Mouse (Mus musculus) liver, postnatal 0 days (tissue): ENCODE results near the gene Prex1. TPM values are rescaled to one million over a fixed set of nuclear protein-coding genes. Genes with fewer than 3 reads are reported as not detected.

Experiments used
- ATAC-seq: fragments of 200-750 bp; cut with Nextera tagmentation; 2 replicates; pipeline ENCODE4 v1.8.0; 2017; ENCODE audit warnings: mild to moderate bottlenecking, moderate library complexity
- DNase-seq: peaks from one replicate; pipeline ENCODE4 v3.0.0-alpha.2; 2016
- H3K27ac ChIP-seq: fragments of 300-500 bp; sonication (generic); 2 replicates; pipeline ENCODE4 v1.5.1; 2014; ENCODE audit warnings: antibody characterized with exemption, moderate library complexity, mild to moderate bottlenecking, low read depth
- H3K27me3 ChIP-seq: fragments of 300-500 bp; sonication (generic); 2 replicates; pipeline ENCODE4 v1.6.1; 2014; ENCODE audit warnings: low read length, control low read depth, mixed read lengths; ENCODE audit not compliant: insufficient read depth
- H3K36me3 ChIP-seq: fragments of 300-500 bp; sonication (generic); replicated peaks from 2 replicates; pipeline ENCODE4 v1.6.1; 2014; ENCODE audit warnings: mild to moderate bottlenecking, control low read depth, low read length, moderate library complexity, mixed read lengths; ENCODE audit not compliant: insufficient read depth
- H3K4me1 ChIP-seq: fragments of 300-500 bp; sonication (generic); 2 replicates; pipeline ENCODE4 v1.6.1; 2014; ENCODE audit warnings: antibody characterized with exemption, mild to moderate bottlenecking, control low read depth; ENCODE audit not compliant: insufficient read depth
- H3K4me2 ChIP-seq: fragments of 300-500 bp; sonication (generic); 2 replicates; pipeline ENCODE4 v1.6.1; 2014; ENCODE audit warnings: low read depth, mild to moderate bottlenecking, low read length, moderate library complexity, mixed read lengths
- H3K4me3 ChIP-seq: fragments of 300-500 bp; sonication (generic); 2 replicates; pipeline ENCODE4 v1.5.1; 2014; ENCODE audit warnings: low read depth, low read length
- H3K9ac ChIP-seq: fragments of 300-500 bp; sonication (generic); replicated peaks from 2 replicates; pipeline ENCODE4 v1.6.1; 2014; ENCODE audit warnings: mild to moderate bottlenecking, moderate library complexity
- H3K9me3 ChIP-seq: fragments of 300-500 bp; sonication (generic); 2 replicates; pipeline ENCODE4 v1.6.1; 2016; ENCODE audit warnings: mild to moderate bottlenecking, control low read depth, low read length, mixed read lengths
- CTCF ChIP-seq: sonication (generic); IDR thresholded peaks from 2 replicates; pipeline ENCODE4 v1.5.1; 2016; ENCODE audit warnings: antibody characterized with exemption, low read depth
- EP300 ChIP-seq: IDR thresholded peaks from 2 replicates; pipeline ENCODE4 v1.6.1; 2016; ENCODE audit warnings: antibody characterized with exemption, low read depth, mild to moderate bottlenecking
- WGBS: fragments of 180-500 bp; shearing (Covaris S2); extraction: QIAGEN DNeasy Blood & Tissue Kit; methylation state at CpG from one replicate; pipeline ENCODE4 v1.1.7; 2014; ENCODE audit not compliant: insufficient replicate concordance; 5-methylcytosine and 5-hydroxymethylcytosine counted together
- polyA plus RNA-seq: library from polyadenylated mRNA; unstranded; fragments of >200 nt; fragmentation: Nextera tagmentation; extraction: Ambion mirVana; gene quantifications from 2 replicates; pipeline ENCODE4 v1.2.1, GENCODE M21; 2015

Prex1 gene
- polyA plus RNA-seq, 1 experiment from 2014 or later, result 6.3 TPM

DNA sequence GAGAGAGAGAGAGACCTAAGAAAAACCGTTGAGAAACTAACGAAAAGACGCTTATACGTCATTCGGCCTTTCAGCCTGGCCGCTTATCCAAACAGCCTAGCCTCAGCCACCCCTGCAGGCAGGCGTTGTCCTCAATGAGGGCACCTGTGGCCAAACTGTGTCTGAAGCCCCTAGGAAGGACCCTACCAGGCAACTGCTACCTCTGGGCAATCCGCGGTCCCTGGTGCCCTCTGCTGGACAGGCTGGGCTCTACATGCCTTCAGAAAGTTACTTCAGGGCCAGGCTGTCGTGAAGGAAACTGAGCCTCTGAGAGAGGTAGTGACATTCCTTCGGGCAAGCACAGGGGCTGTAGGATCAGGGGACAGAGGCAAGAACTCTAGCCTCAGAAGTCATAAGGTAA lies 149.2 kb downstream of the Prex1 start:
- no peak for TF ChIP-seq EP300
- peak; percentile 98 for TF ChIP-seq CTCF
- 4% methylated on average over 11 of the region's 11 CpGs for WGBS

DNA sequence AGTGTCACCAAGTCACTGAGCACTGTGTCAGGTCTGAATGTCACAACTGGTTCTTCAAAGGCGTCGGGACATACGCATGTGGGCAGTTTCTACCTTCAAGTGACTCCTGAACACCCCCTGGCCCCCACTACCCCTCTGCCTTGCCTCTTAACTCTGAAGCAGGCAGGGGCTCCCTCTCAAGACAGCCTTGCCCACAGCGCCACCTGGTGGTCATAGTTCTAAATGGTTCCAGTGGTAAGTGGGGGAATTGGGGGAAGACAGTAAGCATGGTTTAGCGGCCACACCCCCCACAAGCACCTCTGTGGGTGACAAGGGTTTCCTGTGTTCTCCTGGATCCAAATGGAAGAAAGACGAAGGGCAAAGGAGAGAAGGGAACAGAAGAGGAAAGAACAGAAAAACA lies 149.7 kb downstream of the Prex1 start:
- ATAC-seq (peak; percentile 26; the same call in 1 of the 2 replicates), DNase-seq (peak; percentile 90)
- Histone ChIP-seq H3K27me3 (no peaks in the 10 kb centered on the region), H3K9ac (no peak overlapping the region), H3K9me3 (no peaks in the 10 kb centered on the region), H3K36me3 (peaks cover 11% of the 10 kb centered on the region; the same call in 1 of the 2 replicates), H3K4me1 (peaks cover 6% of the 10 kb centered on the region; the same call in 1 of the 2 replicates), H3K27ac (no peak overlapping the region), H3K4me3 (peak overlapping the region; percentile 37; the same call in 1 of the 2 replicates), H3K4me2 (peak overlapping the region; percentile 70)
- TF ChIP-seq EP300 (no peak), CTCF (peak; percentile 97)
- WGBS, result 12% methylated on average over 6 of the region's 6 CpGs

More for the DNA sequence above, 149.2 kb downstream of the Prex1 start:
- Histone ChIP-seq H3K27ac (no peak overlapping the region), H3K36me3 (peaks cover 13% of the 10 kb centered on the region; the same call in 1 of the 2 replicates), H3K9me3 (no peaks in the 10 kb centered on the region), H3K27me3 (no peaks in the 10 kb centered on the region), H3K4me1 (peaks cover 6% of the 10 kb centered on the region; the same call in 1 of the 2 replicates), H3K4me2 (peak overlapping the region; percentile 70), H3K9ac (no peak overlapping the region), H3K4me3 (peak overlapping the region; percentile 37)
- ATAC-seq, result peak; percentile 51
- peak; percentile 81 for DNase-seq

DNA sequence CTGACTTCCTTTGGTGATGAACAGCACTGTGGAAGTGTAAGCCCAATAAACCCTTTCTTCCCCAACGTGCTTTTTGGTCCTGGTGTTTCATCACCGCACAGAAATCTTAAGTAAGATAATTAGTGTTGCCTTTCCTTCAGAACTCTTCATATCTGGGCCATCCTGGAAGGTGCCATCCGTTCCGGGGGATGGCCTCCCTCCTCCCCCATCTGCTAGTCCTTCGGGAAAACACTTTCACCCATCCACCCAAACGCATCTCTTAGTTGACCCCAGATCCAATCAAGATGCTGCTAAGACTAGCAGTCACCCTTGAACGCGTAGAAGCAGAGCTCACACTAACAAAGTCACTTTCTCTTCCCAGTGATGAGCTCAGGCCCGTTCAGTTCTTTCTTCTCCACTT lies 150.6 kb downstream of the Prex1 start:
- no peak for TF ChIP-seq EP300
- no peak for TF ChIP-seq CTCF
- H3K9ac ChIP-seq, result no peak overlapping the region
- H3K36me3 ChIP-seq, result peaks cover 5% of the 10 kb centered on the region; the same call in 1 of the 2 replicates
- DNase-seq (no peak), ATAC-seq (no peak)
- H3K4me3 ChIP-seq, result no peak overlapping the region
- H3K9me3 ChIP-seq, result no peaks in the 10 kb centered on the region
- no peak overlapping the region for H3K4me2 ChIP-seq
- 82% methylated on average over 9 of the region's 9 CpGs for WGBS
- H3K27me3 ChIP-seq, result no peaks in the 10 kb centered on the region
- H3K27ac ChIP-seq, result no peak overlapping the region
- H3K4me1 ChIP-seq, result peaks cover 6% of the 10 kb centered on the region; the same call in 1 of the 2 replicates

DNA sequence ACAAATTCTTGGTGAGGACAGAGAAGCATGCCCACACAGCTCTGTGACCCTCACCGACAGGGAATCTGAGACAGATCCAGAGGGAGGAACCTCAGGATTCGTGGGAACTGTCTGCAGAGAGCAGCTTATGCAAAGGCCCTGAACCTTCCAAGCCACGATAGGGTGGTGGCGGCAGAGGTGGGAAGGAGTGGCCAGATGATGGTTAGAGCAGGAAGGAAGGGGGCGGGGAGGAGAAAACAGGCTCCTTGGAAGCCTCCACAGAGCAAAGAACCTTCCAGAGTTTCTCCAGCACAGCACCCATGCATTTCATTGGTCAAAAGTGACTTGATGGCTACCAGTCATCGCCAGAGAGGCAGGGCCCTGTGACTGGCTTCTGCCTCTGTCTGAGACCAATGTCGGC lies 151.9 kb downstream of the Prex1 start:
- Histone ChIP-seq H3K9ac (no peak overlapping the region), H3K36me3 (no peaks in the 10 kb centered on the region), H3K9me3 (no peaks in the 10 kb centered on the region), H3K4me1 (peaks cover 6% of the 10 kb centered on the region; the same call in 1 of the 2 replicates), H3K4me2 (no peak overlapping the region), H3K27me3 (no peaks in the 10 kb centered on the region), H3K4me3 (no peak overlapping the region), H3K27ac (no peak overlapping the region)
- WGBS, result 53% methylated on average over 7 of the region's 7 CpGs
- no peak for ATAC-seq
- no peak for TF ChIP-seq CTCF
- TF ChIP-seq EP300, result no peak
- no peak for DNase-seq

DNA sequence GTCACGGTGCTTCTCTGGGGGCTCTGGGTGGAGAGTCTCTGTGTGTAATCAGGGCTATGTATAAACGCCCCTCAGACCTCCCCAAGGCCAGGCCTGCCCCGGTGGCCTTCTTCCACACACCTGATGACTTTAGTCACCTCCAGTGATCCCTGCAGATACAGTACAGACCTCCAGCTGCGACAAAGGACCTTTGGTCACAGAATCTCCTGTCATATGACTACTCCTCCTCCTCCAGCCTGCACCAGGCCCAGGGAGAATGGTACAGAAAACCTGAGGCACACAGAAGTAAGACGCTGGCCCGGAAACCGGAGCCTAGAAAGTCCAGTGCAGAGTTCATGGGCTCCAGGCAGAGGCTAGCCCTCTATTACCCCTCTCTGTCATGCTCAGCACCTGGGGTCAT lies 152.8 kb downstream of the Prex1 start:
- no peak for ATAC-seq
- H3K4me1 ChIP-seq, result peaks cover 6% of the 10 kb centered on the region; the same call in 1 of the 2 replicates
- no peaks in the 10 kb centered on the region for H3K9me3 ChIP-seq
- no peaks in the 10 kb centered on the region for H3K36me3 ChIP-seq
- no peak overlapping the region for H3K9ac ChIP-seq
- WGBS, result 80% methylated on average over 7 of the region's 7 CpGs
- no peak overlapping the region for H3K4me2 ChIP-seq
- H3K4me3 ChIP-seq, result no peak overlapping the region
- TF ChIP-seq EP300 (no peak), CTCF (no peak)
- H3K27ac ChIP-seq, result no peak overlapping the region
- DNase-seq, result no peak
- H3K27me3 ChIP-seq, result no peaks in the 10 kb centered on the region

DNA sequence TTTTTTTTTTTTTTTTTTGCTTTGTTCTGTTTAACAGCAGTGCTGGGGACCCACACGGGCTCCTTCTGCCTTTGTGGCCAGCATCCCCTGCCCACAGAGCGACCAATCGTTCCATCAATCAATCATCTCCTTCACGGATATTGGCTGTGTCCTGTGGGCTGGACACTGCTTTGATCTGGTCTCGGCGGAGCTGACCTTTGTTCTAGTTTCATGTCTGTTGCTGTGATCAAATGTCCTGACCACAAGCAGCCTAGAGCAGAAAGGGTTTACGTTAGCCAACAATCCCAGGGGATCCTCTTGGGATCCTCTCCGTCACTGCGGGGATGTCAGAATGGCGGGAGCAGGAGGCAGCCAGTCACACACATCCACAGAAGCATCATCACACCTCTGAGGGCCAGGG lies 154.1 kb downstream of the Prex1 start:
- no peaks in the 10 kb centered on the region for H3K27me3 ChIP-seq
- ATAC-seq (peak; percentile 87), DNase-seq (peak; percentile 52)
- no peak overlapping the region for H3K9ac ChIP-seq
- no peaks in the 10 kb centered on the region for H3K36me3 ChIP-seq
- 39% methylated on average over 10 of the region's 10 CpGs for WGBS
- no peaks in the 10 kb centered on the region for H3K9me3 ChIP-seq
- peak overlapping the region; percentile 64; the same call in 1 of the 2 replicates for H3K27ac ChIP-seq
- H3K4me3 ChIP-seq, result no peak overlapping the region
- peak overlapping the region; percentile 18; the same call in 1 of the 2 replicates for H3K4me2 ChIP-seq
- TF ChIP-seq CTCF (no peak), EP300 (peak; percentile 7; the same call in 1 of the 2 replicates)
- peaks cover 6% of the 10 kb centered on the region; the same call in 1 of the 2 replicates for H3K4me1 ChIP-seq
